Mouse (Mus musculus) gastrocnemius, postnatal 25 days (tissue): ENCODE measurements around the gene Fgf15. TPM values are rescaled to one million over a fixed set of nuclear protein-coding genes. Genes with fewer than 3 reads are reported as not detected.
"Not testable (repeated sequence)": the region's sequence is repeated elsewhere in the genome, so short reads cannot be mapped to it uniquely, and the experiment has no call there.

Source experiments
- DNase-seq: peaks from one replicate; pipeline ENCODE4 v3.0.0; 2022
- long read RNA-seq, 2 experiments: library from polyadenylated mRNA; stranded (forward); transcript quantifications; one replicate each; pipeline ENCODE4 v2.0.0; 2021
- total RNA-seq, 2 experiments: library from RNA; stranded (reverse); gene quantifications; 1 replicate in 1 of 2; 2 replicates in 1 of 2; pipeline ENCODE4 v1.2.3; 2021

Fgf15 gene
- total RNA-seq = not detected
- long read RNA-seq, experiment 1 = 0 reads
- long read RNA-seq, experiment 2 = 0 reads

DNA sequence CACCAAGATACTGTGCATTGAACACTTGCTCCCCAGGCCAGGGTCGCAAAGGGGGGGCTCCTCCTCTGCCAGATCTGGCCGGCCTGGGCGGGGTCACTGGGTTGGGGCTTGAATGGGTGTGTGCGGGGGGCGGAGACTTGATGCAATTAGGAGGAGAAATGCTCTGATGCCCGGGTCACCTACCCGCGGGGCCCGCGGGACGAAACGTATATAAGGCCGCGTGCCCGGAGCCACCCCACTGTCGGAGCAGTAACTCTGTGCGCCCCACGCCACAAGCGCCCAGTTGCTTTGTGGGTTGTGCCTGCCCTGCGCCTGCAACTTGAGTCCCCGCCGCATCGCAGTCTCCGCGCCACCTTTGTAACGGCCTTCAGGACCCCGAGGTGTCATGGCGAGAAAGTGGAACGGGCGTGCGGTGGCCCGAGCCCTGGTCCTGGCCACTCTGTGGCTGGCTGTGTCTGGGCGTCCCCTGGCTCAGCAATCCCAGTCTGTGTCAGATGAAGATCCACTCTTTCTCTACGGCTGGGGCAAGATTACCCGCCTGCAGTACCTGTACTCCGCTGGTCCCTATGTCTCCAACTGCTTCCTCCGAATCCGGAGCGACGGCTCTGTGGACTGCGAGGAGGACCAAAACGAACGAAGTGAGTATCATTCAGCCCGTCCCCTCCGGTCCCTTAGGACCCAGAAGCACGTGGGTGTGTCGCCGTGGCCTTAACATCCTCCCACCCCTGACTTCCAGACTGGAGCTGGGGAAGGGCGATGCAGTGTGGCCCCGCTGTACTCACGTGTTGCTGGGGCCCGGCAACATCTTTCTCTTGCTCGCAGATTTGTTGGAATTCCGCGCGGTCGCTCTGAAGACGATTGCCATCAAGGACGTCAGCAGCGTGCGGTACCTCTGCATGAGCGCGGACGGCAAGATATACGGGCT is at the start of gene Fgf15:
Gene Fgf15, plus strand, starts transcription at position 238 of the 925 bp plus-strand sequence.
- DNase-seq = no peak

DNA sequence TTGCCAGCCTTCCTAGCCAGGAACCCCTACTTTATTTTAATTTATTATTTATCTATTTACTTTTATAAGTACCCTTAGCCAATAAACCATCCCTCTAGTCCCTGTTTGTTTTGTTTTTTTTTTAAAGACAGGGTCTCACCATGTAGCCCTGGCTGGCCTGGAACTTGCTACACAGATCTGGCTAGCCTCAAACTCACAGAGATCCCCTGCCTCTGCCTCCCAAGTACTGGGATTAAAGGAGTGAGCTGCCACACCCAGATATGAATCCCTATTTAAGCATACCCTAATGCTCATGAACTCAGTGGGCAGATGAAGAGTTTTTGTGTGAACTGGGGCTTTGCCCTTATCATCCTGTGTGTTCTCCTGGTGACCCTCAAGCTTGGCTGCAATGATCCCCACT is 49.3 kb upstream of the Fgf15 start, which contains the start of gene Fgf4:
Gene Fgf4, plus strand, starts transcription at position 301 of the 400 bp plus-strand sequence.
- DNase-seq = no peak

DNA sequence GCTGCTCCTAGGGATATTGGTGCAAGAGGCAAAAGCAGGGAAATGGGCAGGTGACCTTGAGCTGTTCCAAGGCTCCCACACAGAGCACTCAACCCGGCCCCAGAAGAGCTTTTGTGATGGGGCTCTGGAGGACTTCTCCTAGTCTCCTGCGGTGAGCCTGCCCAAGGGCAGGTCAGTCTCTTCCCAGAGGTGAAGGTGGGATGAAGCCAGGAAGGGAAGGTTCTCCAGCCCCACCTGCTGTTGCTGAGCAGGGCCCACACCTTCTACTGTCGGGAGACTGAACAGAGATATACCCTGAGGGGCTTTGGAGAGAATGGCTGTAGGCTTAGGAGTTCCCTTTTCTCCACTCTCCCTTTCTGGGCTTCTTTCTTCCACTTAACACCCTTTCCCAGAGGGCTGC is 45.0 kb upstream of the Fgf15 start:
- no peak for DNase-seq

DNA sequence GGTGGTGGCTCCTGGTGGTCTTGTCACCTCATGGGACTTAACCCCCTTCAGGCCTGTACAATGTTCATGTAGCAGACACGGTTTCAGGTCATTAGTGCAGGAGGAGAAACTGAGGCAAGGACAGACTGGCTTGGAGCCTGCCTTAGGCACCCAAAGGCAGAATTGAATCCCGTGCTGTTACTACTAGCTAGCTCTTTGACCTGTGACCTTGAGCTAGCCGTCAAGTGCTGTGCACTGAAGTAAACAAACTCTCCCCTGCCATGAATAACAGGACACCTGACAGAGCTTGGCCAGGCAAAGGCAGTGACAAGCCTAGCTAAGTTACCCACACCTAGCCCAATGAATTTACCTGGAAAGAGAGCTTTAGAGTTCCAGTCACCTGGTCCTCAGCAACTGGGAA is 41.4 kb upstream of the Fgf15 start:
- DNase-seq = no peak

DNA sequence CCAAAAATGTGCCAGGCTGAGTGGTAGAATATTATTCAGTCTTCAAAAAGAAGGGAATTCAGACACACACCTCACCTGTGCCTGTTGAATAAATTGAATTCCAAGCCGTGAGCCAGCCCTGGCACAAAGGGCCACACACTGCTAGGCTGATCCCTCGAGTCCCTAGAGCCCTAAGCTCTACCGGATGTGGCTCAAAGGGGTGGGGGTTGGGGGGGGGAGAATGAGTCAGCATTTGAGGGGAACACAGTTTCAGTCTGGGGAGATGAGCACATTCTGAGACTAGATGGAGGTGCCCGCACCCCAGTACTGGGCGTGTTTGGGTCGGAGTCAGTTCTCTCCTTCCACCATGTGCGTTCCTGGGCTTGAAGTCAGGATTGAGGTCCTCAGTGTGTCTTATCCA is 39.2 kb upstream of the Fgf15 start:
- no peak for DNase-seq

DNA sequence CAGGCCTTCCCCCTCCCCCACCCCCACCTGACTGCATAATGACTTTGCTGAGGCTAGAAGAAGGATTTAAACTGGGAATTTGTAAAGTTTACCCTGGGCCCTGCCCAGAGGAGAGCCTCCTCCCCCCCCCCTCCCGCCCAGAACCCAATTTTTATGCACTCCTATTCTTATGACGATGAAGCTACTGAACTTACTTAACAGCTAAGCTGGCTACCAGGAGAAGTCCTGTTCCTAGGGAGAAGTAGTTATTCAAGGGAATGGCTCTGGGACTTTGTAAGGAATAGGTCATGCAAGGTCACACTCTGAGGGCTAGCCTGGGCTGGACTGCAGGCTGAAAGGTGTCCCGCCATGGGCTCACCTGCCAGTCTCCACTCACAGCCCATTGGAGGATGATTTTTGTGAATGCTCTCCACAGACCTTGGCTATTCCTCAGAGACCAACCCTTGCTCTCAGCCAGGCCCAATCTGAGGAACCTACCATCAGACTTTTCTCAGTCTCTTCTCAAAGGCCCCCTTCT is 38.4 kb upstream of the Fgf15 start:
- DNase-seq = no peak

DNA sequence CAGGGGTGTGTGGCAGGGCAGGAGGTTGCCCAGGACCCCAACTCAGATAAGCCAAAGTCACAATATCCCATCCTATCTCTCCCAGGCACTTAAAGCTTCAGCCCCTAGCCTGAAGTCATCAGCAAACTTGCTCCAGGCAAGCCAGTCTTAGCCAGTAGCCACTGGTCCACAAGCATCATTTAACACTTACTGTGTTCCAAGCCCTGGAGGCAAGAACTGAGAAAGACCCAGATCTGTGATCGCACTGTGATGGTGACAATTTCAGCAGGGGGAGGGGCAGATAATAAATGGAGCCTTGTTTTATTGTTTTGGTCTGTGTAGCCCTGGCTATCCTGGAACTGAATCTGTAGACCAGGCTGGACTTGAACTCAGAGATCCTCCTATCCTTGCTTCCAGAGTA is 37.6 kb upstream of the Fgf15 start:
- no peak for DNase-seq

DNA sequence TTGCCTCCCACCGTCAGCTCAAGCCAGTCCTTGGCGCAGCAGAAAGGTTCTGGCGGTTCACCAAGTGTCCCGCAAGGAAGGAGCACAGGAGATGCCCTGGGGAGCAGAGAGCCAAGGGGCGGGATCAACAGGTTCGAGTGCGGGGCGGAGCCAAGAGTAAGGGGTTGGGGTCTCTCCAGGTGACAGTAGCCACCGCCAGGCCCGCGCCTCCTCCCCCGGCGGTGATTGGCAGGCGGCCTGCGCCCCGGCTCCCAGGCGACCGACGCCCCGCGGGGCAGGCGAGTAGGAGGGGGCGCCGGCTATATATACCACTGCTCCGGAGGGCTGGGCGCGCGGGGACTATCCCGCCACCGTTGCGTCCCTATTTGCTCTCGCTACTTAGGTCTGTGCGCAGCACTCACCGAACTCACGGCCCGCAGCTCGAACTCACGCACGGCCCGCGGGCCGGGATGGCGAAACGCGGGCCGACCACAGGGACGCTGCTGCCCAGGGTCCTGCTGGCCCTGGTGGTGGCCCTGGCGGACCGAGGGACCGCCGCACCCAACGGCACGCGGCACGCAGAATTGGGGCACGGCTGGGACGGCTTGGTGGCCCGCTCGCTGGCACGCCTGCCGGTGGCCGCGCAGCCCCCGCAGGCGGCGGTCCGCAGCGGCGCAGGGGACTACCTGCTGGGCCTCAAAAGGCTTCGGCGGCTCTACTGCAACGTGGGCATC is 35.1 kb upstream of the Fgf15 start:
- no peak for DNase-seq

DNA sequence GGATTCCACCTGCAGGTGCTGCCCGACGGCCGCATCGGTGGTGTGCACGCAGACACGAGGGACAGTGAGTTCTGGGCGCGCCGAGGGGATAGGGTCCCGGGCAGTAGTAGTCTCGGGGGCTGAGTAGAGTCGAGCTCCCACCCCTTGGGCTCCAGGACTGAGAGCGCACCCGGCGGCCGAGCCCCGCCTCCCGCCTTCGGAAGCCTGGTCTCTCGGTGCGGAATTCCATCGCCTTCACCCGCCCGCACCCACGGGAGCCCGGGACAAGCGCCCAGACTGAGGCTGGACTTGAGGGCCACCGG is 34.6 kb upstream of the Fgf15 start:
- DNase-seq = no peak

DNA sequence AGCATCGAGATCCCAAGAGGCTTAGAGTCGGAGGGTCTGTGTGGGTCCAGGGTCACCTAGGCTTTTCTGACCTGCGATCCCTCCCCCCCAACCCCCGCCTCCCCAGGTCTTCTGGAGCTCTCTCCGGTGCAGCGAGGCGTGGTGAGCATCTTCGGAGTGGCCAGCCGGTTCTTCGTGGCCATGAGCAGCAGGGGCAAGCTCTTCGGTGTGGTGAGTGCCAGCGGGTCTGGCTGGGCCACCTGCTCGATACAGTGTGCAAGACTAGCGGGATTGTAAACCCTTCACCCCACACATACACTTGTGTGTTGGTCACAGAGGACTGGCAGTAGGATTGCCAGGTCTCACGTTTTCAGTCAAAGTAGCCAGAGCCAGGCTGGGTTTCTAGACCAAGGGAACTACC is 34.2 kb upstream of the Fgf15 start:
- no peak for DNase-seq

DNA sequence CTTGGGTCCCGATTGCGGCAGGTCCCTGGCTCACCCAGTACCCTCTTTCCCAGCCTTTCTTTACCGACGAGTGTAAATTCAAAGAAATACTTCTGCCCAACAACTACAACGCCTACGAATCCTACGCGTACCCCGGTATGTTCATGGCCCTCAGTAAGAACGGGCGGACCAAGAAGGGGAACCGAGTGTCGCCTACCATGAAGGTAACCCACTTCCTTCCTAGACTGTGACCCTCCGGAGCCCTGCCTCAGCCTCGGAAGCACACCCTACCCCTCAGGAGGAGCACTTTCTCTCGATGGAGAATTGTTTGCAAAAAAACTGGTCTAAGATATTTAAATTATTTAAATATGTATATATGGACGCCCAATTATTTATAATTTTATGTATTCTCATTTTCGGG is 33.6 kb upstream of the Fgf15 start:
- DNase-seq = no peak

DNA sequence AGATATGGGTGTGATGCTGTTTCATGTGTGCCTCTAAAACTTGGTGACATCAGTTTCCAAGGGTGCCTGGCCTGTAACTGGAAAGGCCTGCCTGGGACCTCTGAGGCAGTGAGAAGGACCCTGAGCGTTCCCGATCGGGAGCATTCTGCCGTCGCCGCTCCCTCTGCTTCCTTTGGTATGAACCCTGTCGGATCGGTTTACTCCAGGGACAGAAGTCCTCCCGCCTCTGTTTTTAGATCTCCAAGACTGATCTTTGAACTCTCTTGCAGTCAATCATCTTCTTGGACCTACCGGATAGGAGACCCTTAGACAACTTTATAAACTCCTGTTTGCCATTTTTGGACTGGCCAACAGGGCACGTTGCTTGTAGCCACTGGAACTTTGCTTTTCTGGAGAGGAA is 33.1 kb upstream of the Fgf15 start:
- no peak for DNase-seq

DNA sequence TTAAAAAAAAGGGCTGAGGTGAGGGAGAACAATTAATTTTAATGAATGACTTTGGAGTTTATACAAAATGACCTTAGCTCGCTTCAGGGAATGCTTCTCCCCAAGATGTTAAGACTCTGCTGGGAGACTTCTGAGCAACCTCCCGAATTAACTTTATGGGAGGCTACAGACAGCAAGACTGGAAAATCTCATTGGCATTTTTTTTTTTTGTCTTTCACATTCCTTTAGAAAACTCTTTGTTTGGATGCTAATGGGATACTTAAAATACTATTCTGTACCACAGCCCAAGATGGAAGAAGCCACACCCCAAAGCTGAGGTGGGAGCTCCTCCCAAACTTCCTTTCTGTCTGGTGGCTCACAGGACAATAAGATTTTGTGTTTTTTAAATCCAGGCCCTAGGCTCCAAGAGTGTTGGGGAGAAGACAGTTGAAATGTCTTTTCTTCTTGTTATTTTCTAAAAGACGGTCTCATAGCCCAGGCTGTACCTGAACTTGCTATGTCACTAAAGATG is 32.1 kb upstream of the Fgf15 start:
- DNase-seq = no peak

DNA sequence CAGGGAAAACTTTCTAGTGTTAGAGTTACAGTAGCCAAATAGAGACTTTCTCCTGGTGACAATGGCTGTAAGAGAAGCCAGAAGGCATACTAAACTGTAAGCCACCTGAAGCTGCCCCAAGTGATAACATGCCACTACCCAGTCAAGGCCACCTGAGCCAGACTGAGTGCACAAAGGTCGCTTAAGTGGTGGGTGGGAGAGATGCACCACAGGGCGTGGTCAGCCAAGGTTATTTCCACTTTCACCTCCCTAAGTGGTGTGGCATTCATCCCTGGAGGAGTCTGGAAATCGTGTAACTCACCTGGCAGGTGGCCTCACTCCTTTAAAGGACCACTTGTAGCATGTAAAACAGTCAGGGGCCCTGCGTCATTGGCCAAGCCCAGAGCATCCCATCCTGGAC is 29.2 kb upstream of the Fgf15 start:
- no peak for DNase-seq

DNA sequence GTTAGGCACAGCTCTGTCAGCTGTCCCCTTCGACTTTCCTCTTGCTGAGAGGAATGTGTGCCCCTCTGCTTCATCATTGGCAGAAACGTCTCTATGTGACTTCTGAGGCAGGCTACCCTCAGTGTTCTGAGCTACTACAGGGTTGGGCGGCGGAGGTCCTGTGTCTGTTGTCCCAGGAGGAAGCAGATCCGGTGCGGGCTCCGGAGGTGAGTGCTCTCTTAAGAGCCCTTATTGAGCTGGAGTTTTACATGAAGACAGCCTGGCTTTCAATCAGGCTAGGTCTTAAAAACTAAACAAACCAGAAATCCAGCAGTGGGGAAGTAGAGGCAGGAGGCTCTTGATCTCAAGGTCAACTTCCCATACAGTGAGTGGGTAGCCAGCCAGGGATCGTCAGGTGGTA is 28.7 kb upstream of the Fgf15 start:
- DNase-seq = no peak

DNA sequence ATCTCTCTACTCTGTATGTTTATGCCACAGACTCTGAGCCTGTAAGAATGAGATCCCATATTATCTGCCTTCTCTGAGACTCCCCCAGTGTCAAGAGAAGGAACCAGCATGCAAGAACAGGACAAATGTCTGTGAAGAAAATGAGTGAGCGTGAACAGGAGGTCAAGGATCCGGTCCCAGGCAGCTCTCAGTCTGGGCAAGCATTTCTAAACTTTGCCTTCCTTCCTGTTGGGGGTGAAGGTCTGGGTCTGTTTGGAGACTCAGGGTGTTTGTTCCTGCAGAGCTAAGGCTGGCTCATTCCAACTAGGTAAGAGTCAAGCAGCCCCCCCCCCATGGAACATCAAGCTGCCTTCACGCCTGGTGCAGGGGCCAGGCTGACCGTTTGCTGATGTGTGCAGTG is 23.9 kb upstream of the Fgf15 start:
- DNase-seq = no peak

DNA sequence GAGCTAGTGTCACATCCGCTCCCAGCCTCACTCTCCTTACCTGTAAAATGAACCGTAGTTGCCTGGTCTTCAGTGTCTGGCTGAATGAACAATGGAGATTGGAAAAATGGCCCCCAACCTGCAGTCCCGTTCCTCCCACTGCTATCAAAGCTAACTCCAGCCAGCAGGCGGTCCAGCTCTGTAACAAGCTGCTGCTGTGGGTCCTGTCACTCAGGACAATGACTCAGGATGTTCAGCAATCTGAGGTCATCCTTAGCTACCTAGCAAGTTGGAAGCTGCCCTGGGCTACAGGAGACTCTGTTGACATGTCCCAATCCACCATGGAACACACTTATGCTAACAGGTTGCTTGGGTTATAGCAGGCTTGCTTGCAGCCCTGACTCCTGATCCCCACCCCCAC is 23.2 kb upstream of the Fgf15 start:
- DNase-seq = no peak

DNA sequence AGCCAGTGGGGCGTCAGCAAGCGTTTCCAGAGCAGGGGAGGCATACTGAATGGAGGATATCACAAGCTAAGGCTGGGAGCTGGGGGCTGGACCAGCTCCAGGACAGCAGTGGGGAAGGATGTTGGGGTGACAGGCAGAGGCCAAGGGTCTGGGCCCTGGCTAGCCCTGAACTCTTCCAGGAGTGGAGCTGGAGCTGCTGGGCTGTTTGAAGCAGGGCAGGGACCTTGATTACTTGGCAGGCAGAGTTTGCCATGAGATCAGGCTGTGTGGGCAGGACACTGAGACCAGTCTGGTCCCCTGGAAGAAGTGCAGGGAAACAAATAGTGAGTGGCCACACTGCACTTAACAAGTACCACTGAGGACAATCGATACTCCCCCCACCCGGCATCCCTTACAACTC is 22.1 kb upstream of the Fgf15 start:
- no peak for DNase-seq

DNA sequence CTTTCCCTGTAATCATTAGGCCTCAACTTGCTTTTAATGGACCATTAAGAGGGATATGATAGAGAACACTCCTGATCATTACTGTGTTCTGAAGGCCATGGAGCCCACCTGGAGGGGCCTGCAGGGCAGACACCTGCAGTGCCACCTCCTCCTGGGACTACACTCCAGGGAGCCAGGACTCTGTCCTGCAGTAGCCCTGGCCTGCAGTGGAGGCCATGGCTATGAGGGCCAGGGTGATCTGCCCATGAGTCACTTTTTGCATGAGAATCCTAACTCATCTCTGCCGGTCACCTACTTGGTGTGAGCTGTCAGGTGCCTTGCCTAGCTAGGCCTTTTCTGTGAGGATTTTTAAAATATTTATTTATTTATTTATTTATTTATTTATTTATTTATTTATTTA is 17.9 kb upstream of the Fgf15 start:
- no peak for DNase-seq

DNA sequence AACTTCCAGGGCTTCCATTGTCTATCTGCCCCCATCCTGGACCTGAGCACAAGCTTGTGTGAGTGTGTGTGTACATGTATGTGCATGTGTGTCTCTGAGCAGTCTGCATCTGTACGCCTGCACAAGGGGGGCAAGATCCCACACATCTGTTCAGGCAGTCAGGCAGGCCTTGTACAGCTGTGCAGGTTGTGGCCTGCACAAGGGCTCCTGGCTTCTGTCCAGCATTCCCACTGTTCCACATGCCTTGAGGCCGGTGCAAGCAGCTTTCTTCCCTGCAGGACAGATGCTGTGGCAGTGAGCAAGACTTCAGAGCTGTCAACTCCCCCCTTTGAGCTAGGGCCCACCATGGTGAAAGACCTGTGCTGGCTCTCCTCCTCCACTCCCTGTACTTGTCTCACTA is 13.2 kb upstream of the Fgf15 start:
- DNase-seq = no peak

DNA sequence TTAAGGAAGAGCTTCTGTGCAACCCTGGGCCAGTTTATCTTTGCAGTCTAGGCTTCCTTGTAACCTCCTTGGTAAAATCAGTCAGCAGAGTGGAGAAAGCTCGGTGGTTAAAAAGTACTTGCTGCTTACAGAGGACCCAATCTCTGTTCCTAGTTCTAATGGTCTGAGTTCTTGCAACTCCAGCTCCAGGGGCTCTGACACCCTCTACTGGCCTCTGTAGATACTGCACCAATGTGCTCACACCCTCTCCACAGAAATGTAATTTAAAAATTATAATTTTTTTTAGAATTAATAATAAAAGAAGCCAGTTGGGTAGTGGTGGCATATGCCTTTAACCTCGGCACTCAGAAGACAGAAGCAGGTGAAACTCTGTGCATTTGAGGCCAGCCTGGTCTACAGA is 8.7 kb upstream of the Fgf15 start:
- DNase-seq = no peak

DNA sequence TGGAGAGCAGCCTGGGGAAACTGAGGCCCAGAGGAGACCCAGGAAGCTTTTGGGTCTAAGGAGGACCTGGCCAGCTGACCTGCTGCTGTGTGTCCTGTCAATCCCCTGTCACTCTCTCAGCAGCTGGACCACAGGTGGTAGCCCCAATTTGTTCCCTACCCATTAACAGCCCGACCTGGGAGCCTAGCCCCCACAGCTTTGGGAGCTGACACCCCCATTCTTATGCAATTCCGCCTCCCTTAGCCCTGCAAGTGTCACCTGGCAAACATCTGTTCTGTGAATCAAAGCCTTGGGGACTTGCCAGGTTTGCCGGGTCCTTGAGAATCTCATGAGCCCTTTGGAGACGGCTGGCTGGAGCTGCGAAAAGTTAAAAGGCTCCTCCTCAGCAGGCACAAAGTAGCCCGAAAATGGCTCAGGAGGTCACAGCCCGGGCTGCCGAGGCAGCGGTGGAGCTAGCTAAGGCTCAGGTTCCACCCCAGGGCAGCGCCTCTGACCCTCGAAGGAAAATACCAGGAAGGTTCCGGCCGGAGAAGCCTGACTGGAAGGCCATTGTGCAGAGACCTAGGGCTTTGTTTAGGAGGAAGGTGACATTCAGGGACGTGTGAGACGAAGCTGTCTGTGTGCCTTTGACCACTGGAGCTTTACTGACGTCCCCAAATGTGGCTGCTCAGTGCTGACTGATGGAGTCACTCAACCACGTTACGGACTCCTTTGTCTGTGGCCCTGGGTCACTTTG is 7.6 kb upstream of the Fgf15 start:
- no peak for DNase-seq

DNA sequence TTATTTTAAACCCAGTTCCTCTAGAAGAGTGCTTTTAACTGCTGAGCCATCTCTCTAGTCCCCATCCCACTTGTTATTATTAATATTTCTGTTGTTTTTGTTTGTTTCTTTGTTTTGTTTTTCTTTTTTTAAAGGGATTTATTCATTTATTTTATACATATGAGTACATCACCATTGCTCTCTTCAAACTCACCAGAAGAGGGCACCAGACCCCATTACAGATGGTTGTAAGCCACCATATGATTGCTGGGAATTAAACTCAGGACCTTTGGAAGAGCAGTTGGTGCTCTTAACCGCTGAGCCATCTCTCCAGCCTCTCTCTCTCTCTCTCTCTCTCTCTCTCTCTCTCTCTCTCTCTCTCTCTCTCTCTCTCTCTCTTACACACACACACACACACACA is 5.7 kb upstream of the Fgf15 start:
- DNase-seq = not testable (repeated sequence)
